Mouse (Mus musculus) effector memory CD4-positive, alpha-beta T cell, adult 7 months (primary cell): ENCODE measurements around the gene Dolpp1. TPM values are rescaled to one million over a fixed set of nuclear protein-coding genes. Genes with fewer than 3 reads are reported as not detected.

Experiments used
- polyA plus RNA-seq: library from polyadenylated mRNA; unstranded; fragments of 100-300 nt; shearing (Covaris generic); gene quantifications from one replicate; pipeline ENCODE4 v1.2.1, GENCODE M21; 2017

Dolpp1 gene
- polyA plus RNA-seq: 20.8 TPM

DNA sequence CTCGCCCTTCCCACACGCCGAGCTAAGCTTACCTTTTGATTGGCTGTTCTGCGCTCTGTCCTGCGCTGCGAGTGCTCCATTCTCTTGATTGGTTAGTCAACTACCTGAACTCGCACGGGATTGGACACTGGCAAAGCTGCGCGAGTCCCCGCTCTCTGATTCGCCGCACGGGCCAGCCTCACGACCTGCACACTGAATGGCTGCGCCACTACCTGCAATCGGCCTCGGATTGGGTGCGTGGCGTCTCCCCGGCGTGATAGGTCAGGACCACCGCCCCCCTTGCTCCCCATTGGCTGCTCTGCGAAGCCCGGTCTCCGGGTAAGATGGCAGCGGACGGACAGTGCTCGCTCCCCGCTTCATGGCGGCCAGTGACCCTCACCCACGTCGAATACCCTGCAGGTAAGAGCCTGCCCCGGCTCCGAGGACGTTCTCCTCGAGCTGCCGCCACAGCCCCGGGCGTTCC lies at the start of gene Dolpp1:
Dolpp1 (plus strand) TSS at position 141 of the 463 bp plus-strand sequence.

DNA sequence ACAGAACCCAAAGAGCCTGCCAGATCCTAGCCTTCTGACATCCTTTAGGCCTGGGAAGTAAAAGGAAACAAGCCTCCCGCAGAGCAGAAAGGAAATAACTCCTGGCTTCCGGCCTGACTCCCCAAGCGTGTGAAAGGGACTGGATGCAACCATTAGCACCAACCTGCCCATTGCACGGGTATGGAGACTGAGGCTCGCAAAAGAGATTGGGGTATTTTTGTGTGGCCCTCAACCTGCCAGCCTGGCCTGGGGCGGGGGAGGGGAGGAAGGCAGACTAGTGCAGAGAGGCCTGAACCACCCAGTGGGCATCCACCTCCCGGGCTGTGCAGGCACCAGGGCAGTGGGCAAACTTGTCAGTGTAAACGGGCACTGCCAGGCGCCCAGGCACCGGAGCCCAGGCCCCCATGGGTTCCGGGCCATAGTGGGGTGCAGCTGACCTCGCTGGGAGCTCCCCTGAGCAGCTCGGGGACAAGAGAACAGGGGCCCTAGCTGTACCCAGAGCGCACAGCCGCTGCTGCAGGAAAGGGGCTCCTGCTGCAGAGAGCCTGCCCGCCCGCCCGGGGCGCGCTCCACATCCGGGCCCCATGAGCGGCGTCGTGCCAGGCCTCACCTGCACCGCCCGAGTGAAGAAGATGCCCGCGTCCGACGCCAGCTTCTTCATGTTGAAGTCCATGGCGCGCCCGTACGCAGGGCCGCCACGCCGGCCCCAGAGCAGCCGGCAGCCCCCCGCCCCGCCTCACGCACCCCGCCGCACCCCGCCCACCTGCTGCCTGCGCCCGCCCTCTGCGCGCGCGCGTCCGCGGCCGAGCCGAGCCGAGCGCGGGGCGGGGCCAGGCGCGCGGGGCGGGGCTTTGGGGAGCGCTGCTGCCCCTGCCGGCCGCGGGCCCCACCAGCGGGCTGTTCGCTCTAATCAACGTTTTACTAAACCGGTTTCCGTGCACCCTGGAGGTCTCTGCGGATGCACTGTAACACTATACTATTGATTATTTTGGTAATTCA lies 33.2 kb upstream of the Dolpp1 start, which contains the start of gene Sh3glb2:
Sh3glb2 (minus strand) TSS at position 805 of the 999 bp plus-strand sequence.

DNA sequence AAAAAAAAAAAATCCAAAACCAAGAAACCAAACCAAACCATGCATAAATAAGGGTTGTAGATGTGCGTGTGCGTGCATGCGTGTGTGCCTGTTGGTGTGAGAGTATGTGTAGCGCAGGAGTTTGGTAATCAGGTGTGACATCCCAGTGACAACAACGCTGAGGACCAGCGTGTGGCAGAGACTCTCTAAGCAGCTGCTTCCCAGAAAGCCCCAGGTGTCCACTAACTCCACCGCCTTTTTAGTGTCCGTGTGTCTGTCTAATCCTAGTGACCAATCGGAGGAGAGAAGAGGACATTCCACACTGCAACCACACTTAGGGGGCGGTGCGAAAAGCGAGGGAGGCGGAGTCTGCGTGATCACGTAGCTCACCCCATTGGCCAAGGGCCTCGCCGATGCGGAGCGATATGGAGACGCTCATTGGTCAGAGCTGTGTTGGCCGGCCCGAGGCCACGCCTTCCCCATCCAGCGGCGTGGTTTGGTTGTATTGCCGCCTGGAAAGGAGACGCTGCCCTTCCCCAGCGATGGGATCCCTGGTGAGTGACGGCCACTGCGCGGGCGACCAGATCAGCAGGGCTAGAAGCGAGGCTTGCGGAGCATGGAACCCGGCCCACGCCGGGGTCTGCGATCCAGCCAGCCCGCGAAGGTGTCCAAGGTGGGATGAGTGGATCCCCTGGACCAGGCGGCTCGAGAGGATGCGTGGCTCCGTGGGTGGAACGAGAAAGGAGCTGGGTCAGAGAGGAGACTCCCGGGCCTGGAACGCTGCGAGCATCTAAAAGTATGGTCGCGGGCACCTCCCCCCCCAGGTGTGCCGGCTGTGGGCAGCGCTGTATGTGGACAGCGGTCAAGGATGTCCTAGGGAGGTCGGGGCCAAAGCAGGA lies 28.0 kb upstream of the Dolpp1 start, which contains the start of gene Miga2:
Miga2 (plus strand) TSS at position 461 of the 878 bp plus-strand sequence.

DNA sequence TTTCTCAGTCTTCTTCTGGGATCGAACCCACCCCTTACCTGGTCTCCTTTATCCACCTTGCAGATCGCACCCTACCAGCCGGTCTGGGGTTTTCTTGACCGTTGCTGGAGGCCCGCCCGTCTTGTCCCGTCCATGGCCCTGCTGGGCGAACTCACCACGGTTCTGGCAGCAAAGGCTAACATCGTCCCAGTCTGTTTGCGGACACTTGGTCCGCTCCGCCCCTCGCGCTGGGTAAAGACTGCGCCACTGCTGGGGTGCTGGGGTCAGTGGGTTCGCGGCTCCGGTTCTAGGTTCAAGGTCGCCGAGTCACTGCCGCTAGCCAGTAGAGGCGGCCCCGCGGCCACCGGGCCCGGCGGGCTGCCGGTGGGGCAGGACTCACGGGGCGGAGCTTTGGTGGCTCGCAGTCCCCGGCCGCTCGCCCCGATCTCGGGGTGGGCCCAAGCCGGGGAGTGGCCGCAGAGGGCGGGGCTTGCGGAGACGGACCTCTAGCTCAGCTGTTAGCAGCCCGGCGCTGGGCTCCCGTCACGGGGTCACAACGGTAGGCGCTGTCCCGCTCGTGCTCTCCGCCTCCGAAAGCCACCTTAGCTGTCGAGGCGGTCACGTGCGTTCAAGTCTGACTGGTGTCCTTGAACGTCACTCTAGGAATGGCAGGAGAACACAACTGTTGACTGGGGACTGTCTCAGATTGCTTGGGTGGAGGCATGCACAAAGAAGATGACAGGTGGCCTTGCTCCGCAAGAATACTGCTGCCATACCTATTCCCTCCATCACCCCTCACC lies 23.3 kb downstream of the Dolpp1 start, which contains the start of gene Crat:
Crat (minus strand) TSS at position 657 of the 779 bp plus-strand sequence.

DNA sequence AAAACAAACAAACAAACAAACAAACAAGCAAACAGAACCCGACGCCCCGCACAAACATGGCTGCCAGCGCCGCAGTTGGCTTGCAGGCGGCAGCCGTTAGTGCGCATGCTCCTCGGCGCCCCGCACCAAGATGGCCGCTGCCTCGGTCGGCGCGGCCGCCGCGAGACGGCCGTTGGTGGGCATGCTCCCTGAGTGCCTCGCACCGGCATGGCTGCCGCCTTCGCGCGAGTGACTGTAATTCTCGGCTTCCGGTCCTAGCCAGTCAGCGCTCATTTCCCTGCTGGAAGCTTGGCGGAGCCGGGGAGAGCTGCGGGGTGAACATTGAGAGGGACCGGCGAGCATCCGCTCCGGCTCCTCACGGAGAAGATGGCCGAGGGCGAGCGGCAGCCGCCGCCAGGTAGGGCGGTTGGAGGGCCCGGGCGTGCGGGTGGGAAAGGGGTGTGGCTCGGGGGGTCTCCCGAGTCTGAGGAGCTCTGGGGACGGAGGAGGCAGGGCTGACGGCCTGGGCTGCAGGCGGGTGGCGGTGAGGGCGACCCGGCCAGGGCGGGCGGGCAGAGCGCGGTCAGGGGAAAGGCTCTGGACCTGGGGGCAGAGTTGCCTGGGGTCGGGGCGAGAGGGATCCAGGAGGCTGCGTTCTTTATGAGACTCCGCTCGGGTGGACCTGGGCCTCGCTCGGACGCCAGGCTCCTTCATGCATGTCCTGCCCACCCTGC lies 24.0 kb downstream of the Dolpp1 start, which contains the start of gene Ptpa:
Ptpa (plus strand) TSS at position 104 of the 713 bp plus-strand sequence.

Other genes with a start within 250 kb of the Dolpp1 start
- 23.6 TPM for gene Endog, start 220.8 kb upstream of the Dolpp1 start, polyA plus RNA-seq
- gene Spout1, start 213.8 kb upstream of the Dolpp1 start, polyA plus RNA-seq: 28.2 TPM
- gene Kyat1, start 186.4 kb upstream of the Dolpp1 start, polyA plus RNA-seq: 7.8 TPM
- 3.4 TPM for gene Lrrc8a, start 154.5 kb upstream of the Dolpp1 start, polyA plus RNA-seq
- gene Gm28035, start 151.7 kb upstream of the Dolpp1 start, polyA plus RNA-seq: 1.6 TPM
- 1.5 TPM for gene Phyhd1, start 126.1 kb upstream of the Dolpp1 start, polyA plus RNA-seq
- not detected for gene Gm28038, start 111.2 kb upstream of the Dolpp1 start, polyA plus RNA-seq
- 6.4 TPM for gene Dolk, start 105.9 kb upstream of the Dolpp1 start, polyA plus RNA-seq
- 16.6 TPM for gene Nup188, start 105.9 kb upstream of the Dolpp1 start, polyA plus RNA-seq
- gene Sh3glb2, start 32.9 kb upstream of the Dolpp1 start, polyA plus RNA-seq: 79.2 TPM
- gene Miga2, start 28.0 kb upstream of the Dolpp1 start, polyA plus RNA-seq: 4.6 TPM
- 11.1 TPM for gene Crat, start 23.6 kb downstream of the Dolpp1 start, polyA plus RNA-seq
- 91.0 TPM for gene Ptpa, start 23.8 kb downstream of the Dolpp1 start, polyA plus RNA-seq
- gene Ier5l, start 82.0 kb downstream of the Dolpp1 start, polyA plus RNA-seq: 29.6 TPM
- 1.4 TPM for gene Cstad, start 202.8 kb downstream of the Dolpp1 start, polyA plus RNA-seq